Mouse (Mus musculus) embryonic facial prominence, embryonic 12.5 days (tissue): Measurements from ENCODE around the gene Selenoh. TPM values are rescaled to one million over a fixed set of nuclear protein-coding genes. Genes with fewer than 3 reads are reported as not detected.

Source experiments
- ATAC-seq: fragments of 200-750 bp; cut with Nextera tagmentation; 2 replicates; pipeline ENCODE4 v1.8.0; 2017; ENCODE audit not compliant: insufficient number of reproducible peaks, insufficient read depth, low FRiP score, low TSS enrichment
- H3K27ac ChIP-seq: fragments of 300-500 bp; sonication (generic); 2 replicates; pipeline ENCODE4 v1.5.1; 2016; ENCODE audit warnings: mild to moderate bottlenecking
- H3K27me3 ChIP-seq: fragments of 300-500 bp; sonication (generic); 2 replicates; pipeline ENCODE4 v1.6.1; 2016; ENCODE audit warnings: mild to moderate bottlenecking, moderate library complexity
- H3K36me3 ChIP-seq: fragments of 300-500 bp; sonication (generic); 2 replicates; pipeline ENCODE4 v1.6.1; 2016; ENCODE audit warnings: mild to moderate bottlenecking
- H3K4me1 ChIP-seq: fragments of 300-500 bp; sonication (generic); 2 replicates; pipeline ENCODE4 v1.6.1; 2016
- H3K4me2 ChIP-seq: fragments of 300-500 bp; sonication (generic); replicated peaks from 2 replicates; pipeline ENCODE4 v1.6.1; 2016; ENCODE audit warnings: mild to moderate bottlenecking, moderate library complexity
- H3K4me3 ChIP-seq: fragments of 300-500 bp; sonication (generic); 2 replicates; pipeline ENCODE4 v1.5.1; 2016; ENCODE audit warnings: mild to moderate bottlenecking
- H3K9ac ChIP-seq: fragments of 300-500 bp; sonication (generic); 2 replicates; pipeline ENCODE4 v1.6.1; 2016; ENCODE audit warnings: mild to moderate bottlenecking, moderate library complexity
- H3K9me3 ChIP-seq: fragments of 300-500 bp; sonication (generic); 2 replicates; pipeline ENCODE4 v1.6.1; 2016; ENCODE audit warnings: mild to moderate bottlenecking, moderate library complexity
- WGBS: fragments of 180-500 bp; shearing (Covaris S2); methylation state at CpG from one replicate; pipeline ENCODE4 v1.1.7; 2016; 5-methylcytosine and 5-hydroxymethylcytosine counted together
- polyA plus RNA-seq: library from polyadenylated mRNA; unstranded; fragments of >200 nt; fragmentation: Nextera tagmentation; extraction: Ambion mirVana; gene quantifications from 2 replicates; pipeline ENCODE4 v1.2.1, GENCODE M21; 2016

Gene Selenoh
- polyA plus RNA-seq, 1 experiment from 2014 or later = 348 TPM

- Histone ChIP-seq H3K9me3 (no peaks in the 10 kb centered on the region), H3K36me3 (peaks cover 32% of the 10 kb centered on the region), H3K4me2 (no peak overlapping the region), H3K4me3 (no peak overlapping the region), H3K9ac (no peak overlapping the region), H3K27ac (no peak overlapping the region), H3K4me1 (no peaks in the 10 kb centered on the region), H3K27me3 (no peaks in the 10 kb centered on the region)
- WGBS = 91% methylated on average over 3 of the region's 3 CpGs
- ATAC-seq = no peak
Observed at GRCm38 (mm10) chr2:84623428-84624119, 47.0 kb downstream of the Selenoh start.

- Histone ChIP-seq H3K4me1 (no peaks in the 10 kb centered on the region), H3K4me3 (no peak overlapping the region), H3K36me3 (peaks cover 32% of the 10 kb centered on the region), H3K27ac (no peak overlapping the region), H3K27me3 (no peaks in the 10 kb centered on the region), H3K4me2 (no peak overlapping the region), H3K9ac (no peak overlapping the region), H3K9me3 (no peaks in the 10 kb centered on the region)
- no peak for ATAC-seq
- WGBS = 80% methylated on average over 2 of the region's 2 CpGs
Observed at GRCm38 (mm10) chr2:84622668-84623067, 47.9 kb downstream of the Selenoh start.

- no peak overlapping the region for H3K9ac ChIP-seq
- WGBS = 94% methylated on average over 21 of the region's 21 CpGs
- no peak for ATAC-seq
- H3K4me1 ChIP-seq = no peaks in the 10 kb centered on the region
- no peak overlapping the region for H3K4me3 ChIP-seq
- no peak overlapping the region for H3K27ac ChIP-seq
- no peak overlapping the region for H3K4me2 ChIP-seq
- no peaks in the 10 kb centered on the region for H3K27me3 ChIP-seq
- H3K36me3 ChIP-seq = peaks cover 59% of the 10 kb centered on the region
- no peaks in the 10 kb centered on the region for H3K9me3 ChIP-seq
Observed at GRCm38 (mm10) chr2:84619646-84620340, 50.8 kb downstream of the Selenoh start.

Other genes with a start within 250 kb of the Selenoh start
- 20.2 and 23.6 TPM in 2 replicates for gene Calcrl, start 245.4 kb downstream of the Selenoh start, polyA plus RNA-seq
- gene Tfpi, start 194.0 kb downstream of the Selenoh start, polyA plus RNA-seq = 21.9 and 24.1 TPM in 2 replicates
- 45.5 and 49.0 TPM in 2 replicates for gene Ctnnd1, start 20.0 kb downstream of the Selenoh start, polyA plus RNA-seq
- gene Btbd18, start 11.7 kb downstream of the Selenoh start, polyA plus RNA-seq = 0.36 and 0.47 TPM in 2 replicates
- not detected in 2 replicates for gene Gm28635, start 7.3 kb upstream of the Selenoh start, polyA plus RNA-seq
- gene Med19, start 7.6 kb upstream of the Selenoh start, polyA plus RNA-seq = 38.0 and 40.7 TPM in 2 replicates
- 118 and 122 TPM in 2 replicates for gene Tmx2, start 8.4 kb upstream of the Selenoh start, polyA plus RNA-seq
- gene Zdhhc5, start 44.4 kb upstream of the Selenoh start, polyA plus RNA-seq = 31.2 and 33.9 TPM in 2 replicates
- gene Clp1, start 56.6 kb upstream of the Selenoh start, polyA plus RNA-seq = 41.9 and 43.8 TPM in 2 replicates
- 12.3 and 13.7 TPM in 2 replicates for gene Ypel4, start 63.3 kb upstream of the Selenoh start, polyA plus RNA-seq
- 13.0 and 13.9 TPM in 2 replicates for gene Gm19426, start 72.9 kb upstream of the Selenoh start, polyA plus RNA-seq
- 24.7 and 24.9 TPM in 2 replicates for gene Serping1, start 104.7 kb upstream of the Selenoh start, polyA plus RNA-seq
- gene Ube2l6, start 128.1 kb upstream of the Selenoh start, polyA plus RNA-seq = 32.9 and 33.5 TPM in 2 replicates
- gene Smtnl1, start 151.9 kb upstream of the Selenoh start, polyA plus RNA-seq = 0.13 and 0.23 TPM in 2 replicates
- gene Timm10, start 156.2 kb upstream of the Selenoh start, polyA plus RNA-seq = 39.4 and 41.3 TPM in 2 replicates
- 19.0 and 19.6 TPM in 2 replicates for gene Slc43a1, start 168.1 kb upstream of the Selenoh start, polyA plus RNA-seq
- 5.2 and 5.4 TPM in 2 replicates for gene Rtn4rl2, start 215.9 kb upstream of the Selenoh start, polyA plus RNA-seq